Mouse (Mus musculus) thymus, adult 2 months (tissue): Measurements from ENCODE around the gene Ptprg. TPM values are rescaled to one million over a fixed set of nuclear protein-coding genes. Genes with fewer than 3 reads are reported as not detected.

Experiments
- DNase-seq: peaks from one replicate; pipeline ENCODE4 v3.0.0; 2021
- H3K27ac ChIP-seq: fragments of 200-500 bp; 2 replicates; pipeline ENCODE4 v1.5.1; 2012; ENCODE audit warnings: low read length, control low read depth; ENCODE audit not compliant: control insufficient read depth, insufficient read depth
- H3K27me3 ChIP-seq: fragments of 200-500 bp; 2 replicates; pipeline ENCODE4 v1.6.1; 2012; ENCODE audit warnings: mild to moderate bottlenecking, low read length, moderate library complexity, mixed read lengths; ENCODE audit not compliant: control insufficient read depth, insufficient read depth
- H3K36me3 ChIP-seq: fragments of 200-500 bp; 2 replicates; pipeline ENCODE4 v1.6.1; 2012; ENCODE audit warnings: mild to moderate bottlenecking, low read length, moderate library complexity; ENCODE audit not compliant: control insufficient read depth, insufficient read depth
- H3K4me1 ChIP-seq: fragments of 200-500 bp; replicated peaks from 2 replicates; pipeline ENCODE4 v1.6.1; 2012; ENCODE audit warnings: low read length; ENCODE audit not compliant: control insufficient read depth, insufficient read depth
- H3K4me3 ChIP-seq: fragments of 200-500 bp; 2 replicates; pipeline ENCODE4 v1.5.1; 2012; ENCODE audit warnings: mild to moderate bottlenecking, low read length, control low read depth, moderate library complexity; ENCODE audit not compliant: control insufficient read depth, insufficient read depth
- CTCF ChIP-seq: fragments of 200-500 bp; IDR thresholded peaks from 2 replicates; pipeline ENCODE4 v1.5.1; 2012; ENCODE audit warnings: mild to moderate bottlenecking, control low read depth, low read length, moderate library complexity, borderline replicate concordance; ENCODE audit not compliant: control insufficient read depth, poor library complexity, insufficient read depth; ENCODE audit errors: extremely low read depth
- POLR2A ChIP-seq: fragments of 200-500 bp; IDR thresholded peaks from 2 replicates; pipeline ENCODE4 v1.6.1; 2012; ENCODE audit warnings: mild to moderate bottlenecking, low read length, control low read depth, moderate library complexity; ENCODE audit not compliant: control insufficient read depth, poor library complexity, insufficient read depth; ENCODE audit errors: extremely low read depth
- WGBS: fragments of 180-500 bp; shearing (Covaris S2); methylation state at CpG from one replicate; pipeline ENCODE4 v1.1.7; 2018; 5-methylcytosine and 5-hydroxymethylcytosine counted together
- polyA plus RNA-seq: library from polyadenylated mRNA; depleted of rRNA; stranded (reverse); fragments of >200 nt; gene quantifications from 2 replicates; pipeline ENCODE4 v1.2.3, GENCODE M21; 2012

Ptprg gene
- polyA plus RNA-seq, 1 experiment, result 12.3 TPM

DNA sequence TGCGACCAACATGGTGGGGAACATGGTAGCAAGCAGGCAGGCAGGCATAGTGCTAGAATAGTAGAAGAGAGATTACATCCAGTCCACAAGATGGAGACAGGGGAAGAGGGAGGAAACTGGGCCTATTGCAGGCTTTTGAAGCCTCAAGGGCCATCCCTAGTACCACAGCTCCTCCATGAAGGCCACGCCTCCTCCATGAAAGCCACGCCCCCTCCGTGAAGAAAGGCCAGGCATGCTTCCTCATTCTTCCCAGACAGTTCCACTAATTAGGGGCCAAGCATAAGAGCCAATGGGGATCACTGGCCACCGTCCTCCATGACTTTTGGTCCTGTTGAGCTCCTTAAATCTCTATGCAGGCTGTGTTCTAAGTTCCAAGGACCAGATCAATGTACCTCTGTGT is 17.2 kb upstream of the Ptprg start:
- Histone ChIP-seq H3K27me3 (no peaks in the 10 kb centered on the region), H3K36me3 (no peaks in the 10 kb centered on the region), H3K4me1 (no peaks in the 10 kb centered on the region), H3K4me3 (no peak overlapping the region), H3K27ac (no peak overlapping the region)
- no peak for DNase-seq
- WGBS, result 82% methylated on average over 5 of the region's 5 CpGs
- no peak for TF ChIP-seq CTCF
- TF ChIP-seq POLR2A, result no peak

DNA sequence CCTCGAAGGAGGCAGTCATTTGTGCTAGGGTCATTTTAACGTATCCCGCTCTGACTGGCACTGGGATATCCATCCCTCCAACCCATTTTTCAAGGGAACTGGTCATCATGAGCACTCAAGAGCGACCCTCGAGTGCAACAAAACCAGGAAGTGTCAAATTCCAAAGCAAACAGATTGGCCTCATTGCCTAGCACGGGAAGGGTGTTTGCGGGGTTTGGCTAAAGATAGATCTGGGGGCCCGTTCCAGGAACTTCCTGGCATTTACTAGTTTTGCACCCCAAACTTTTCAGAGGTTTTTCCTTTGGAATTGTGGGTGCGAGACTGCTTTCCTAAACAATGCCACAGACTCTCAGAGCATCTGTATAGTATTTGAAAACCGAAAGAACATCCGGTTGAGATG is 1.4 kb upstream of the Ptprg start:
- Histone ChIP-seq H3K4me3 (no peak overlapping the region), H3K36me3 (no peaks in the 10 kb centered on the region), H3K4me1 (no peaks in the 10 kb centered on the region), H3K27me3 (peaks cover 3% of the 10 kb centered on the region; the same call in 1 of the 2 replicates), H3K27ac (no peak overlapping the region)
- TF ChIP-seq POLR2A (no peak), CTCF (no peak)
- DNase-seq, result no peak
- 21% methylated on average over 11 of the region's 11 CpGs for WGBS

DNA sequence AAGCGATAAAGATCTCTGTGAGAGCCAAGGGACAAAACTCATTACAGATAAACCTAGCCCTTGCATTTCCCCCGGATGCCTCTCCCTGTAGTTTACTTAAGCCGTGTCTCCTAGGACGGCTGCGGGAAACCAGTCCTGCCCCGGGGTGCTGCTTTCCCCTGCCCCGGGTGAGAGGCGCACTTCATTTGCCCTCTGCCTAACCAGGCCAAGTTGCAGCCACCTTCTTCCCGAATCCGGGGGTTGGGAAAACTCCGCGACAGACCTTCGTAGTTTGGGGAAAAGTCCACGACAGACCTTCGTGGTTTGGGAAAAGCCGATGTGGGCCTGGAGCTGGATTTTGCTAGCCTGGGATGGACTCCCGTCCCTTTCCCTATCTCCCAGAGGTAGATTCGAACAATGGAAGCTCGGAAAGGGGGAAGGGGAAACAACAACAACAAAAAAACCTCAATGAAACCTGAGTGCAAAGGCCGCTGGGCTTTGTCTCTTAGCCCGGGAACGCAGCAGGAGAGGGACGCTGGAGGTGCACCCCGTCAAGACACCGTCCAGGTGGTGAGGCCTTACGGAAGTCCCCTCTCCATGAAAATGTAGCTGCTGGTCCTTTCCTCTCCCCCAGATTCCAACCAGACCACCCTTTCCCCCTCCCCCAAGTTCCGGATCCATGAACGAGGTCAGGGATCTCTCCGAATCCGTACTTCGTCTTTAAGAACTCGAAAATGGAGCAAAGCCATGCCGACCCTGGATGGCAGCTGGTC is 635 bp upstream of the Ptprg start:
- Histone ChIP-seq H3K27ac (peak overlapping the region; percentile 11; the same call in 1 of the 2 replicates), H3K4me1 (no peaks in the 10 kb centered on the region), H3K27me3 (peaks cover 3% of the 10 kb centered on the region; the same call in 1 of the 2 replicates), H3K4me3 (peak overlapping the region; percentile 27; the same call in 1 of the 2 replicates), H3K36me3 (no peaks in the 10 kb centered on the region)
- 5% methylated on average over 33 of the region's 33 CpGs for WGBS
- DNase-seq, result no peak
- TF ChIP-seq POLR2A (no peak), CTCF (no peak)

DNA sequence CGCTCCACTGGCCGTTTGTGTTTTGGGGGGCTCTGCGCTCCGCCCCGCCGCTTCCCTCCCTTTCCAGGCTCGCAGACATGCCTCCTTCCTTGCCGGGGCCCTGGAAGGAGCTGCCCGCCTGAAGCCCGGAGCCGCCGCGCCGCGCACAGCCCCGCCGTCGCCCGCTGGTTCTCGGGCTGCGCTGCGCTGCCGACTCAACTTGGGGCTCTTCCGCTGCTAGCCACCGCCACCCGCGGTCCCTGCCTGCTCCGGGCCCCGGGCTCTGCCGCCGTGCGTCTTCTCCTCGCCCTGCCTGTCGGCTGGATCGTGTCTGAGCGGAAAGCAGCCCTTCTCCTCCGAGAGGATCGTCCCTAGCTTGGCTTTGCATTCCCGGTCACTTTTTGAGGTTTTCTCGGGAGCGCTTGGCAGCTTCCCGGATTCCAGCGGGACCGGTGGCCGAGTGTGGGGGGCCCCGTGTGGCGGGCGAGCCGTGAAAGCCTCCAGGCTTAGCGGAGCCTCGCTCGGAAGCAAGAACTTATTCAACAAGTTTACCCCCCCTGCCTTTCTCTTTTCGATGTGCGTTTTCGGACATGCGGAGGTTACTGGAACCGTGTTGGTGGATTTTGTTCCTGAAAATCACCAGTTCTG is 460 bp downstream of the Ptprg start:
- 2% methylated on average over 55 of the region's 57 CpGs for WGBS
- H3K27ac ChIP-seq, result no peak overlapping the region
- no peaks in the 10 kb centered on the region for H3K4me1 ChIP-seq
- TF ChIP-seq CTCF, result no peak
- TF ChIP-seq POLR2A, result no peak
- H3K36me3 ChIP-seq, result no peaks in the 10 kb centered on the region
- no peak for DNase-seq
- peak overlapping the region; percentile 32 for H3K4me3 ChIP-seq
- peaks cover 3% of the 10 kb centered on the region; the same call in 1 of the 2 replicates for H3K27me3 ChIP-seq

DNA sequence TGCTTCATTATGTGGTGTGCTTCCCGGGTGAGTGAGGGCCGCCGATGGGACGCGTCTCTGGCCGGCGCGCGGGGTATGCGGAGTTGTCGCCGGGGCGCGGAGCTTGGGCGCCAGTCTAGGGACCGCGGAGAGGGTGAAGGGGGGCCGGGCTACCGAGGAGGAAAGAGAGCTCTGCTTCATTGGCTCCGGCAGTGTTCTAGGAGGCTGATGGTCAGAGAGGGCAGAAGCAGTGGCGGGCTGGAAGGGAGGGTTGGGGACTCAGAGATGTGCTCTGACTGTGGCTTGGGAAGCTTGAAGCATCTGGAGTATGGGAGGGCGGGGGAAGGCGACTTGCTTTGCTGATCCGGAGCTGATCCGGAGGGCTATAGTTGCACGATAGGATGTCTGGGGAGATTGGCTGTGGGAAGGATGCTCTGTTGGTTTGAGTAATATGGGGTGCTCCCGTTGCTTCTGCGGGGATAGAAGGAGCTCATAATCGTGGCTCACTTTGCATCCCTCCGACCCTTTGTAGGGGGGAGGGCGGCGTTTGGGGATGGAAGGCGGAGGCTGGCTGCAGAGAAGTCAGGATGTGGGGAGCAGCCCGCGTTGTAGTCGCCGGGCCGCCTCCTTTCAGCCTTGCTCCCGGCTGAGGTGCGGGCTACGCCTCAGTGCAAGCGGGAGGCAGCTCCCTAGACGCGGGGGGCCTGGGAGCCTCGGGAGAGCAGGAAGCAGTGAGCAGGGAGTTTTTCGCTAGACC is 1.1 kb downstream of the Ptprg start:
- H3K4me3 ChIP-seq, result peak overlapping the region; percentile 32
- DNase-seq, result no peak
- whole genome bisulfite sequencing, result 3% methylated on average over 46 of the region's 46 CpGs

DNA sequence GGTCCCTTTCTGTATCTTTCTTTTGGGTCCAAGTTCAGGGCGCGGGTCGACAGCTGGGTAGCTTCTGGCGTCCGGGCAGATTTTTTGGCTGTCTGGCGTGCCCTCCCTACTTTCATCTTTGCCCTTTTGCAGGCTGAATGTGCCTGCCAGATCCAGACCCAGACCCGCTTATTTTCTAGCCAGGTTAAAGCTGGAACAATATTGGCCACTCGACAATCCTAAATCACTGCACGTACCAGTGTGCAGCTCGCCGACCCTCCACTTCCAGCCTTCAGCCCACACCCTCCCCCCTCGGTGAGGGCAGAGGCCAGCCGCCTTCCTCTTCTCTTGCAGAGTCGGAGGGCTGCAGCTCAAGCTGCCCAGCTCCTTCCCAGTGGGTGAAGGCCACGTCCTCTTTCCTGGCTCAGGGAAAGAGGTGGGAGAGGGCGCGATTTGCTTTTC is 1.7 kb downstream of the Ptprg start:
- TF ChIP-seq CTCF (no peak), POLR2A (no peak)
- Histone ChIP-seq H3K27me3 (peaks cover 3% of the 10 kb centered on the region; the same call in 1 of the 2 replicates), H3K4me3 (peak overlapping the region; percentile 32; the same call in 1 of the 2 replicates), H3K4me1 (no peaks in the 10 kb centered on the region), H3K27ac (no peak overlapping the region), H3K36me3 (no peaks in the 10 kb centered on the region)
- 3% methylated on average over 17 of the region's 17 CpGs for WGBS
- DNase-seq, result no peak

More for the DNA sequence above, 1.1 kb downstream of the Ptprg start:
- Histone ChIP-seq H3K27me3 (peaks cover 3% of the 10 kb centered on the region; the same call in 1 of the 2 replicates), H3K27ac (no peak overlapping the region), H3K4me1 (no peaks in the 10 kb centered on the region), H3K36me3 (no peaks in the 10 kb centered on the region)
- TF ChIP-seq CTCF (no peak), POLR2A (no peak)
